Mouse (Mus musculus): ENCODE results near the gene Nacc2. TPM values are rescaled to one million over a fixed set of nuclear protein-coding genes. Genes with fewer than 3 reads are reported as not detected.

The Nacc2 gene
- polyA plus RNA-seq, 1 experiment from 2014 or later = 6.6 TPM

DNA sequence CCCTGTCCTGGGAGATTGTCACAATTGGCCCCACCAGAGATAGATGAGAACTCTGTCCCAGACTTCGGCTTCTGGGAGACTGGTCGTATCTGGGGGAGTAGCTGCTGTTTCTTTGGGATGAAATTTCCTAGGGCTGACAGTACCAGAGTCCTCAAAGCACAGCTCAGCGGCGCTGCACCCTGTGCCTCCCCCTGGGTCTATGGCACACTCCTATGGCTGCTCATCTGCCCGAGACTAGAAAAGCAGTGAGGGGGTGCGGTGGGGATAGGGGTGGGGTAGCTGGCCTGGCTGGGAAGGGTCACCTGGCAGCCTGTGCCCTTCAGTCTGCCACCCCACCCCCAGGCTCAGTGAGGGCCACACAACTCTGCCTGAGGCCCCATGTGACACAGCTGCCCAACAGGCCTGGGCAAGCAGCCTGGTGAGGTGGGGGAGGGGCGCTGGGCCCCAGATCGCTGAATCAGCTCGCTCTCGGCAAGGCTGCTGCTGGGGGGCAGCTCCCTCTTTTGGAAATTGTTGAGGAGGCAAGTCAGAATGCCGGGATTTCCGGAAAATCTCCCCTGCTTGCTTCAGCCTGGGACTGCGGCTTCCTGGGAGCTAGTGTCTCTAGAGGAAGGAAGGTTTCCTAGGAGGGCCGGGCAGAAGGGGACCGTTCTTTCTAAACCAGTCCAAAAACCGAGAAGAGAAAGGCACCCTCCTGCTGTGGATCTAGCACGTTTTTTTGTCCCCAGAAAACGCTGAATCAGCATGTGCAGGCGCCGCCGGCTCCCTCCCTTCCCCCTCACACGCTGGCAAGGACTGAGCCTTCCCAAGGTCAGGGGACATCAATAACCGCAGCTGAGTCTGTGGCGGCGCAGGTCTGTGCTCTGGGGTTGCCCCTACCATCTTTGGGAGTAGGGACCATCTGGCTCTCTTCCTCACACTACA is 9.9 kb upstream of the Nacc2 start:
- ATAC-seq (ENCODE audit: low FRiP score, low TSS enrichment) = peak; percentile 90
- WGBS = 3% methylated on average over 25 of the region's 25 CpGs
- Histone ChIP-seq H3K27ac (ENCODE audit: low read depth, low read length) (peak overlapping the region; percentile 77), H3K9ac (ENCODE audit: low read depth, low read length) (peak overlapping the region; percentile 44), H3K36me3 (ENCODE audit: control insufficient read depth, insufficient read depth, low read length) (peaks cover 6% of the 10 kb centered on the region), H3K27me3 (ENCODE audit: control insufficient read depth, insufficient read depth, low read length) (no peaks in the 10 kb centered on the region), H3K4me1 (ENCODE audit: control insufficient read depth, insufficient read depth, low read length) (peaks cover 32% of the 10 kb centered on the region), H3K9me3 (ENCODE audit: control insufficient read depth, low read length) (no peaks in the 10 kb centered on the region), H3K4me3 (ENCODE audit: low read length) (peak overlapping the region; percentile 16), H3K4me2 (replicated peaks; ENCODE audit: low read depth, low read length) (peak overlapping the region; percentile 40)

- Histone ChIP-seq H3K4me1 (ENCODE audit: control insufficient read depth, insufficient read depth, low read length) (peaks cover 32% of the 10 kb centered on the region), H3K36me3 (ENCODE audit: control insufficient read depth, insufficient read depth, low read length) (no peaks in the 10 kb centered on the region), H3K27me3 (ENCODE audit: control insufficient read depth, insufficient read depth, low read length) (no peaks in the 10 kb centered on the region), H3K27ac (ENCODE audit: low read depth, low read length) (no peak overlapping the region), H3K9ac (ENCODE audit: low read depth, low read length) (no peak overlapping the region), H3K4me2 (replicated peaks; ENCODE audit: low read depth, low read length) (no peak overlapping the region), H3K4me3 (ENCODE audit: low read length) (no peak overlapping the region), H3K9me3 (ENCODE audit: control insufficient read depth, low read length) (no peaks in the 10 kb centered on the region)
- WGBS = 70% methylated on average over 2 of the region's 2 CpGs
- ATAC-seq (ENCODE audit: low FRiP score, low TSS enrichment) = no peak
Observed at GRCm38 (mm10) chr2:26131327-26131726, 8.3 kb upstream of the Nacc2 start.

- Histone ChIP-seq H3K4me3 (ENCODE audit: low read length) (no peak overlapping the region), H3K27me3 (ENCODE audit: control insufficient read depth, insufficient read depth, low read length) (no peaks in the 10 kb centered on the region), H3K9ac (ENCODE audit: low read depth, low read length) (no peak overlapping the region), H3K36me3 (ENCODE audit: control insufficient read depth, insufficient read depth, low read length) (no peaks in the 10 kb centered on the region), H3K27ac (ENCODE audit: low read depth, low read length) (no peak overlapping the region), H3K9me3 (ENCODE audit: control insufficient read depth, low read length) (no peaks in the 10 kb centered on the region), H3K4me2 (replicated peaks; ENCODE audit: low read depth, low read length) (no peak overlapping the region), H3K4me1 (ENCODE audit: control insufficient read depth, insufficient read depth, low read length) (peaks cover 32% of the 10 kb centered on the region)
- 70% methylated on average over 3 of the region's 3 CpGs for WGBS
- no peak for ATAC-seq (ENCODE audit: low FRiP score, low TSS enrichment)
Observed at GRCm38 (mm10) chr2:26129962-26130361, 6.9 kb upstream of the Nacc2 start.

DNA sequence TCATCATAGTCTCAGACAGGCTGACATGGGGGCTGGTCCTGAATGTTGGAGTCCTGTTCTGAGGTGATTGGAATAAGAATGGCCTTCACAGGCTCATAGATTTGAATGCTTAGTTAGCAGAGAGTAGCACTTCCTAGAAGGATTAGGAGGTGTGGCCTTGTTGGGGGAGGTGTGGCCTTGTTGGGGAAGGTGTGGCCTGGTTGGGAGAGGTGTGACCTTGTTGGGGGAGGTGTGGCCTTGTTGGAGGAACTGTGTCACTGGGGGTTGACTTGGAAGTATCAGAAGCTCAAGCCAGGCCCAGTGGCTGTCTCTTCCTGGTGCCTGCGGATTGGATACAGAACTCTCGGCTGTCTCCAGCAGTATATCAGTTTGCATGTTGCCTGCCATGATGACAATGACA is 6.3 kb upstream of the Nacc2 start:
- 74% methylated on average over 2 of the region's 2 CpGs for WGBS

DNA sequence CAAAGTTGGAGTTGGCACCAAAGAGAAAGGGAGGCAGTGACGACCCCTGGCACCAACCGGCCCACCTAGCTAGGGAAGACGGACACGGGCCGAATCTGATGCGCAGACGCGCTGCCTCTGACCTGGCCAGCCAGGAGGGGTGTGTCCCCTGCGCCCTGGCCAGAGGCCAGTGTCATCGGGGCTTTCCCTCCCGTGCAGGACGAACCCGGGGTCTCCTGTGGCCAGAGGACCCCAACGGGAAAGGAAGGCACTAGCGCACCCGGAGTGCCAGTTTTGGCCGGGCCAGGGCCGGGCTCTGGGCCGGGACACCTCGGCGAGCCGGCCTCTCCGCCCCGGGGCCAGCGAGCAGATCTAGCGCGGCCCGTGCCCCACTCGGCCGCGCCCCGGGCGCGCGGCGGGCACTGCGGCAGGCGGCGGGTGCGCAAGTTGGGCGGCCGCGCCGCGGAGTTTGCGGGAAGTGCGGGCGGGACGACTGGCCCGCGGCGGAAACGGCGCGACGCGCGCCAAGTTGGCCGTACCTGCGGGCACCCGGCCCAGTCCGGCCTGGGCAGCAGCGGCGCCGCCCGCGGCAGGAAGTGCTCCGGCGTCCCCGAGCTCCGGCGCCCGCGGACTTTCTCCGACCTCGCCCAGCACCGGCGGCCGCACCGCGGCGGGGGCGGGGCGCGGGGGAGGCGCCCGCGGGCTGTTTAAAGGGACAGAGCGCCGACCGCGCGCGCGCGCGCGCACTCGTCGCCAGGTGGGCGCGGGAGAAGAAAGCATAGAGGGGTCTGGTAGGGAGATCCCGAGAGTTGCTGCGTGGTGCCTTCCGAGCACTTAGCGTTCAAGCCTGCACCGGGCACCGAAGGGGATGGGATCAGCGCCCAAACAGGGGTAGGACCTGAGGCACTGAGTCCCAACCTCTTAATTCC is 595 bp downstream of the Nacc2 start:
- no peak overlapping the region for H3K27ac ChIP-seq (ENCODE audit: low read depth, low read length)
- H3K9ac ChIP-seq (ENCODE audit: low read depth, low read length) = peak overlapping the region; percentile 83
- WGBS = under 1% methylated on average over 86 of the region's 109 CpGs
- H3K4me3 ChIP-seq (ENCODE audit: low read length) = peak overlapping the region; percentile 74
- H3K27me3 ChIP-seq (ENCODE audit: control insufficient read depth, insufficient read depth, low read length) = peaks cover 15% of the 10 kb centered on the region
- no peaks in the 10 kb centered on the region for H3K36me3 ChIP-seq (ENCODE audit: control insufficient read depth, insufficient read depth, low read length)
- no peaks in the 10 kb centered on the region for H3K9me3 ChIP-seq (ENCODE audit: control insufficient read depth, low read length)
- peak overlapping the region; percentile 99 for H3K4me2 ChIP-seq (replicated peaks; ENCODE audit: low read depth, low read length)
- H3K4me1 ChIP-seq (ENCODE audit: control insufficient read depth, insufficient read depth, low read length) = peaks cover 14% of the 10 kb centered on the region
- ATAC-seq (ENCODE audit: low FRiP score, low TSS enrichment) = peak; percentile 61

More for the DNA sequence above, 6.3 kb upstream of the Nacc2 start:
- no peak overlapping the region for H3K9ac ChIP-seq (ENCODE audit: low read depth, low read length)
- no peak overlapping the region for H3K4me3 ChIP-seq (ENCODE audit: low read length)
- H3K27me3 ChIP-seq (ENCODE audit: control insufficient read depth, insufficient read depth, low read length) = no peaks in the 10 kb centered on the region
- no peak overlapping the region for H3K4me2 ChIP-seq (replicated peaks; ENCODE audit: low read depth, low read length)
- H3K36me3 ChIP-seq (ENCODE audit: control insufficient read depth, insufficient read depth, low read length) = no peaks in the 10 kb centered on the region
- H3K9me3 ChIP-seq (ENCODE audit: control insufficient read depth, low read length) = no peaks in the 10 kb centered on the region
- ATAC-seq (ENCODE audit: low FRiP score, low TSS enrichment) = no peak
- no peak overlapping the region for H3K27ac ChIP-seq (ENCODE audit: low read depth, low read length)
- H3K4me1 ChIP-seq (ENCODE audit: control insufficient read depth, insufficient read depth, low read length) = peaks cover 30% of the 10 kb centered on the region

DNA sequence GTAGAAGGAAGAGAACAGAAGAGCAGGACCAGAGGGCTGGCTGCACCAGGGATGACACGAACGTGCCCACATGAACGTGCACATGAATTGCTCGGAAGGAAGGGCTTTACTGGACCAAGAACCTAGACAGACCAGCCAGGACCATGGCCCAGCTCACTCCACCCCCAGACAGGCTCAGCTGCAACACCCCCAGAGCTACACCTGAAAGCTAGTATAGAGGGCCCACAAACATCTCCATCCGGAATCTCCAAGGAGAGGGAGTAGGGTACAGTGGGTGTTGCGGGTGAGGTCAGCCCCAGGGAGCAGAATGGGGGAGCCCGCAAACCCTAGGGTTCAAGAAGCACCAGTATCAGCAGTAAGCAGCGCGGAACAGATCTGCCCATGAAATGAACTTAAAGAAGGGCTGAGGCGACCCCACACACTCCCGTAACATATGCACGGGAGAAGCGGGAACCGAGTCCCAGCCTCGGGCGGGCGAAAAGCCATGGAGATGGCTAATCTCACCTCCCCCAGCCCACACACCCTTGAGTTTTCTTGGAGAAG is 1.4 kb downstream of the Nacc2 start:
- H3K27me3 ChIP-seq (ENCODE audit: control insufficient read depth, insufficient read depth, low read length) = peaks cover 15% of the 10 kb centered on the region
- 19% methylated on average over 17 of the region's 17 CpGs for WGBS
- H3K4me1 ChIP-seq (ENCODE audit: control insufficient read depth, insufficient read depth, low read length) = peaks cover 14% of the 10 kb centered on the region
- no peaks in the 10 kb centered on the region for H3K36me3 ChIP-seq (ENCODE audit: control insufficient read depth, insufficient read depth, low read length)
- peak overlapping the region; percentile 83; the same call in 1 of the 2 replicates for H3K9ac ChIP-seq (ENCODE audit: low read depth, low read length)
- no peak for ATAC-seq (ENCODE audit: low FRiP score, low TSS enrichment)
- no peaks in the 10 kb centered on the region for H3K9me3 ChIP-seq (ENCODE audit: control insufficient read depth, low read length)
- H3K27ac ChIP-seq (ENCODE audit: low read depth, low read length) = no peak overlapping the region
- H3K4me2 ChIP-seq (replicated peaks; ENCODE audit: low read depth, low read length) = peak overlapping the region; percentile 99
- peak overlapping the region; percentile 74 for H3K4me3 ChIP-seq (ENCODE audit: low read length)

DNA sequence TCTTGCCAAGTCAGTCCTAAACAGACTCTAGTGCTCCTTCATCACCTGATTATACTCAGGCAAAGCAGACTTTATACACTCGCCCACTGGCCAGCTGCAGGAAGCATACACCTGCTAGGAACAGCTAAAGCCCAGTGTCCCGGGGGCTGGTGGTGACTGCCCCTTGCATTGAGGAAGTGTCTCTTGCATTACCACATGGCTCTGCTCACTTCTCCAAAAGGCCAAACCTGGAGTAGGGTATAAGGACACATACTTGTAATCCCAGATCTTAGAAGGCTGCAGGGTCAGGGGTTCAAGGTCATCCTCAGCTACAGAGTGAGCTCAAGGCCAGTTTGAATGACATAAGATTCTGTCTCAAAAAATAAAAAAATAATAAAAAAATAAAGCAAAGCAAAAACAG is 3.4 kb downstream of the Nacc2 start:
- H3K27ac ChIP-seq (ENCODE audit: low read depth, low read length) = no peak overlapping the region
- 64% methylated on average over 2 of the region's 2 CpGs for WGBS

GRCm38 (mm10) chr2:26119310-26119592 is 3.8 kb downstream of the Nacc2 start:
- Histone ChIP-seq H3K4me1 (ENCODE audit: control insufficient read depth, insufficient read depth, low read length) (peaks cover 14% of the 10 kb centered on the region), H3K36me3 (ENCODE audit: control insufficient read depth, insufficient read depth, low read length) (no peaks in the 10 kb centered on the region), H3K4me2 (replicated peaks; ENCODE audit: low read depth, low read length) (no peak overlapping the region), H3K4me3 (ENCODE audit: low read length) (no peak overlapping the region), H3K27ac (ENCODE audit: low read depth, low read length) (no peak overlapping the region), H3K9me3 (ENCODE audit: control insufficient read depth, low read length) (no peaks in the 10 kb centered on the region), H3K27me3 (ENCODE audit: control insufficient read depth, insufficient read depth, low read length) (peaks cover 15% of the 10 kb centered on the region), H3K9ac (ENCODE audit: low read depth, low read length) (no peak overlapping the region)
- 31% methylated on average over 2 of the region's 2 CpGs for WGBS
- no peak for ATAC-seq (ENCODE audit: low FRiP score, low TSS enrichment)

More for the DNA sequence above, 3.4 kb downstream of the Nacc2 start:
- Histone ChIP-seq H3K36me3 (ENCODE audit: control insufficient read depth, insufficient read depth, low read length) (no peaks in the 10 kb centered on the region), H3K4me2 (replicated peaks; ENCODE audit: low read depth, low read length) (no peak overlapping the region), H3K27me3 (ENCODE audit: control insufficient read depth, insufficient read depth, low read length) (peaks cover 15% of the 10 kb centered on the region), H3K9ac (ENCODE audit: low read depth, low read length) (no peak overlapping the region), H3K4me3 (ENCODE audit: low read length) (no peak overlapping the region), H3K4me1 (ENCODE audit: control insufficient read depth, insufficient read depth, low read length) (peaks cover 14% of the 10 kb centered on the region), H3K9me3 (ENCODE audit: control insufficient read depth, low read length) (no peaks in the 10 kb centered on the region)
- no peak for ATAC-seq (ENCODE audit: low FRiP score, low TSS enrichment)
